Mouse (Mus musculus) forebrain, embryonic 14.5 days (tissue): Measurements from ENCODE around the gene Gabrr2. TPM values are rescaled to one million over a fixed set of nuclear protein-coding genes. Genes with fewer than 3 reads are reported as not detected.
"Not testable (repeated sequence)": the region's sequence is repeated elsewhere in the genome, so short reads cannot be mapped to it uniquely, and the experiment has no call there.

Experiments
- ATAC-seq: fragments of 200-750 bp; cut with Nextera tagmentation; 2 replicates; pipeline ENCODE4 v1.8.0; 2017; ENCODE audit warnings: mild to moderate bottlenecking, moderate library complexity
- DNase-seq: peaks from one replicate; pipeline ENCODE4 v3.0.0-alpha.2; 2015; ENCODE audit warnings: low spot score
- H3K27ac ChIP-seq: fragments of 300-500 bp; sonication (generic); 2 replicates; pipeline ENCODE4 v1.5.1; 2014; ENCODE audit warnings: low read depth, mild to moderate bottlenecking, control low read depth, low read length, moderate library complexity
- H3K27me3 ChIP-seq: fragments of 300-500 bp; sonication (generic); replicated peaks from 2 replicates; pipeline ENCODE4 v1.6.1; 2014; ENCODE audit warnings: low read length, control low read depth, mixed read lengths; ENCODE audit not compliant: control insufficient read depth, insufficient read depth
- H3K36me3 ChIP-seq: fragments of 300-500 bp; sonication (generic); 2 replicates; pipeline ENCODE4 v1.6.1; 2014; ENCODE audit warnings: low read length, control low read depth; ENCODE audit not compliant: control insufficient read depth, insufficient read depth
- H3K4me1 ChIP-seq: fragments of 300-500 bp; sonication (generic); 2 replicates; pipeline ENCODE4 v1.6.1; 2014; ENCODE audit warnings: antibody characterized with exemption, low read length, control low read depth; ENCODE audit not compliant: control insufficient read depth, insufficient read depth
- H3K4me2 ChIP-seq: fragments of 300-500 bp; sonication (generic); 2 replicates; pipeline ENCODE4 v1.6.1; 2014; ENCODE audit warnings: mild to moderate bottlenecking, control low read depth, low read length
- H3K4me3 ChIP-seq: fragments of 300-500 bp; sonication (generic); 2 replicates; pipeline ENCODE4 v1.5.1; 2014; ENCODE audit warnings: low read depth, low read length, control low read depth
- H3K9ac ChIP-seq: fragments of 300-500 bp; sonication (generic); 2 replicates; pipeline ENCODE4 v1.6.1; 2014; ENCODE audit warnings: mild to moderate bottlenecking, low read length, control low read depth, moderate library complexity
- H3K9me3 ChIP-seq: fragments of 300-500 bp; sonication (generic); replicated peaks from 2 replicates; pipeline ENCODE4 v1.6.1; 2016; ENCODE audit warnings: low read length, control low read depth, mixed read lengths; ENCODE audit not compliant: control insufficient read depth
- WGBS: fragments of 180-500 bp; shearing (Covaris S2); extraction: QIAGEN DNeasy Blood & Tissue Kit; methylation state at CpG from one replicate; pipeline ENCODE4 v1.1.7; 2014; 5-methylcytosine and 5-hydroxymethylcytosine counted together
- polyA plus RNA-seq: library from polyadenylated mRNA; unstranded; fragments of >200 nt; fragmentation: Nextera tagmentation; extraction: Ambion mirVana; gene quantifications from 2 replicates; pipeline ENCODE4 v1.2.1, GENCODE M21; 2014

The Gabrr2 gene
- polyA plus RNA-seq, 1 experiment from 2014 or later, result 0.34 TPM

DNA sequence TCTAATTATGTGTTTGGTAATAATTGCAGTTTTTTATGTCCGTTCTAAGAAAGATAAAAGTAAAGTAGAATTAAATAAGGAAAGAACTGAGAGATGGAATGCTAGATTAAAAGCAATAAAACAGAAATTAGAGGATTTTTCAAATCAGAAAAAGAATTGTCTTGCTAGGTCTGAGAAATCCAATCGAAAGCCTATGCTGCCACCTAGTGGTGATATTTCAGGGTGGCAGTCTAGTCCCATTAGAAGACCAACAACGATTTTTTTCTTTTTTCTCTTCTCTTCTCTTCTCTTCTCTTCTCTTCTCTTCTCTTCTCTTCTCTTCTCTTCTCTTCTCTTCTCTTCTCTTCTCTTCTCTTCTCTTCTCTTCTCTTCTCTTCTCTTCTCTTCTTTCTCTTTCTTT is 56.3 kb downstream of the Gabrr2 start:
- WGBS, result 3% methylated on average over 3 of the region's 3 CpGs
- peak; percentile 89 for DNase-seq
- not testable (repeated sequence) for ATAC-seq

DNA sequence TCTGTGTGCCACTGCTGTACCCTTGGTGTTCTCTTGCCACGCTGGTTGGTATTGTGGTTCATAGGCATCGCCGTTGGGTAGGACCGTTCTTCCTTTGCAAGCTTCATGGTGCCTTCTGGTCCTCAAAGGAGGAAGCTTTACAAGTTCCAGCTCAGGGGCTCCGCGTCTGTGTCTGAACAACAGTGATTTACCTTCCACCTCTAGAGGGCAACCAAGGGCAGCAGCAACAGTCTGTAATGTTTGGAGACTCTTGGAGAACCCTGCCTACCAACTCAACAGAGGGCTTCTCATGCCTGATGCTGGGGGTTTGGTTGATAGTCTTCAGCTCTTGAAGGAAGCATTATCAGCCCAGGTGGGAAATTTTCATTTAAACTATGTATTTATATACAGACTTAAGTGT is 61.7 kb downstream of the Gabrr2 start:
- Histone ChIP-seq H3K9me3 (no peaks in the 10 kb centered on the region), H3K9ac (no peak overlapping the region), H3K27ac (no peak overlapping the region), H3K4me2 (no peak overlapping the region), H3K4me1 (no peaks in the 10 kb centered on the region), H3K27me3 (no peaks in the 10 kb centered on the region), H3K36me3 (no peaks in the 10 kb centered on the region), H3K4me3 (no peak overlapping the region)
- 79% methylated on average over 6 of the region's 6 CpGs for WGBS
- DNase-seq (peak; percentile 34), ATAC-seq (no peak)

More for the DNA sequence above, 56.3 kb downstream of the Gabrr2 start:
- not testable (repeated sequence) for H3K4me3 ChIP-seq, H3K4me2 ChIP-seq, H3K27ac ChIP-seq, H3K9ac ChIP-seq, H3K4me1 ChIP-seq, H3K36me3 ChIP-seq, H3K27me3 ChIP-seq, H3K9me3 ChIP-seq

DNA sequence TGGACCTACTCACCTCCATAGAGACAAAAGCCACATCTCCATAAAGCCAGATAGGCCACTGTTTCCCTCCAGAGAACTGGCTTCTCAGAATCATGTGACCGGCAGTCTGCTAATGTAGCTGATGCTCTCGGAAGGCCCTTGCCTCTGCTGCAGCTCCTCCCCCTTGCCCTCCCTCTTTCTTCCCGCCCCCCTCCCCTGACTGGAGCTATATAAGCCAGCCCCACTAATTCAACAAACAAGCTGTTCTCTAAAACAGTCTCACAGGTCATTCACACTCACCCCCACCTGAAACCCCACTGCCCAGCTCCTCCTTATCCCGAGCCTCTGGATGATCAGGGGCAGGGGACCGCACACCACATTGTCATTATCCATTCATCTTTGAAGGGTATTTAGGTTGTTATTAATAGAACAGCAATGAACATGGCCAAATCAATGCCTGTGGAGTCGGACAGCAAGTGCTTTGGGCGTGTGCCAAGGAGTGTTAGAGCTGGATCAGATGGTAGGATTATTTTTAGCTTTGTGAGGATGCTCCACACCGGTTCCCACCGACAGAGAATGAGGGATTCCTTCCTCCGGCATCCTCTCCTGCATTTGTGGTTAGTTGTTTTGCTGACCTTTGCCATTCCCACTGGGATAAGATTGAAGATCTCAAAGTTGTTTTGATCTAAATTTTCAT is 62.7 kb downstream of the Gabrr2 start:
- Histone ChIP-seq H3K4me3 (no peak overlapping the region), H3K4me2 (no peak overlapping the region), H3K36me3 (no peaks in the 10 kb centered on the region), H3K9me3 (no peaks in the 10 kb centered on the region), H3K4me1 (no peaks in the 10 kb centered on the region), H3K9ac (no peak overlapping the region), H3K27ac (no peak overlapping the region), H3K27me3 (no peaks in the 10 kb centered on the region)
- WGBS, result 65% methylated on average over 10 of the region's 10 CpGs
- DNase-seq (peak; percentile 48), ATAC-seq (peak; percentile 54; the same call in 1 of the 2 replicates)

DNA sequence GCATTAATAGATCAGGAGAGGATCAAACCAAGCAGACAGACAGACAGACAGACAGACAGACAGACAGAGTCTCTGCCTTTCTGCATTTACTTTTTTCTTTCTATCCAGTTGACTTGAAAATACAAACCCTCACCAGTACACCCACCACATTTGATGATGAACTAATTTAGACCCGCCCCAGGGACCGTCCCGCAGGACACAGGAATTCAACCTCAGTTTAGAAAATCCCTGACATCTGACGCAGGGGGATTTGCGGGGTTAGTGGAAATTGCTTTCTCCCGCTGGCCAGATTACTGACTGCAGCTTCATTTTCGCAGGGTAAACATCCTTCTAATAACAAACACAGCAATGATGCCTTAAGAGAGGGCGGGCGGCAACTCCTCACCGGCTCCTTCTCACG is 69.4 kb downstream of the Gabrr2 start, which contains the start of gene Gabrr1:
Gene Gabrr1, plus strand, starts transcription at position 301 of the 400 bp plus-strand sequence.
- H3K4me3 ChIP-seq, result no peak within 1 kb of the TSS
- DNase-seq, result no peak
- 82% methylated on average over 11 of the region's 11 CpGs for WGBS
- no peaks in the 10 kb centered on the region for H3K36me3 ChIP-seq
- no peak for ATAC-seq
- H3K9me3 ChIP-seq, result no peaks in the 10 kb centered on the region
- H3K27ac ChIP-seq, result no peak within 1 kb of the TSS
- H3K27me3 ChIP-seq, result no peaks in the 10 kb centered on the region
- H3K9ac ChIP-seq, result no peak within 1 kb of the TSS
- no peak within 1 kb of the TSS for H3K4me2 ChIP-seq
- H3K4me1 ChIP-seq, result no peaks in the 10 kb centered on the region

Other genes with a start within 250 kb of the Gabrr2 start
- 32.7 and 33.5 TPM in 2 replicates for gene Ankrd6, start 112.2 kb upstream of the Gabrr2 start, polyA plus RNA-seq
- gene Rragd, start 80.0 kb upstream of the Gabrr2 start, polyA plus RNA-seq, result 17.6 and 22.7 TPM in 2 replicates
- 53.5 and 53.9 TPM in 2 replicates for gene Ube2j1, start 31.6 kb upstream of the Gabrr2 start, polyA plus RNA-seq
- gene Gabrr1, start 69.5 kb downstream of the Gabrr2 start, polyA plus RNA-seq, result not detected in 2 replicates
- 2.0 and 2.5 TPM in 2 replicates for gene Pm20d2, start 126.7 kb downstream of the Gabrr2 start, polyA plus RNA-seq
- gene Srsf12, start 146.0 kb downstream of the Gabrr2 start, polyA plus RNA-seq, result 22.9 and 34.8 TPM in 2 replicates
- gene Pnrc1, start 227.2 kb downstream of the Gabrr2 start, polyA plus RNA-seq, result 96.1 and 99.0 TPM in 2 replicates
- gene Rngtt, start 247.3 kb downstream of the Gabrr2 start, polyA plus RNA-seq, result 21.0 and 27.9 TPM in 2 replicates